Mouse (Mus musculus): ENCODE data around the gene Tmem119. TPM values are rescaled to one million over a fixed set of nuclear protein-coding genes. Genes with fewer than 3 reads are reported as not detected.
A peak's percentile ranks its signal among the peaks of the same experiment; 100 is the strongest.

Gene Tmem119
- polyA plus RNA-seq (2015; fragmentation: Nextera tagmentation; extraction: Ambion mirVana), result 4.9 and 5.1 TPM in 2 replicates

DNA sequence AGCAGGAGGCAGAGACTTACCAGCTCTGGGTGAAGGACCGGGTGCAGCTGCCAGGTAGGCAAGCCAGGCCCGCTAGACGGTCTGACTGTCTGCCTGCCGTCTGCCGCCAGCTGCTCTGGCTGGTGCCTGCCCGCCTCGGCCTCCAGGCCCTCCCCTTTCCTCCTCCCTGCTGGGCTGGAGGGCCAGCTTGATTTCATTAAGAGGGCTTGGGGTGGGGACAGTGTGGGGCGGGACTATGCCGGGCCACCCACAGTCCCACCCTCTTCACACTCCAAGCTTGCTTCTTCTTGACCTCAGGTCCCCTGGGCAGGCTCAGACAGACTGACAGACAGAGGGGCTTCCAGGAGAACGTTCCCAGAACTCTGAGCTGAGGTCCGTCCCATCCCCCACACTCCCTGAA, at the start of gene Tmem119:
Tmem119 (minus strand) TSS at position 237 of the 400 bp plus-strand sequence.
- Histone ChIP-seq H3K4me1 (peaks cover 7% of the 10 kb centered on the region), H3K9ac (replicated peaks) (no peak within 1 kb of the TSS), H3K27ac (replicated peaks) (no peak within 1 kb of the TSS), H3K4me2 (replicated peaks) (no peak within 1 kb of the TSS), H3K36me3 (no peaks in the 10 kb centered on the region), H3K4me3 (no peak within 1 kb of the TSS), H3K9me3 (no peaks in the 10 kb centered on the region), H3K27me3 (no peaks in the 10 kb centered on the region)
- WGBS, result 0% methylated on average over 11 of the region's 11 CpGs
- ATAC-seq (replicated peaks), result peak; percentile 78

DNA sequence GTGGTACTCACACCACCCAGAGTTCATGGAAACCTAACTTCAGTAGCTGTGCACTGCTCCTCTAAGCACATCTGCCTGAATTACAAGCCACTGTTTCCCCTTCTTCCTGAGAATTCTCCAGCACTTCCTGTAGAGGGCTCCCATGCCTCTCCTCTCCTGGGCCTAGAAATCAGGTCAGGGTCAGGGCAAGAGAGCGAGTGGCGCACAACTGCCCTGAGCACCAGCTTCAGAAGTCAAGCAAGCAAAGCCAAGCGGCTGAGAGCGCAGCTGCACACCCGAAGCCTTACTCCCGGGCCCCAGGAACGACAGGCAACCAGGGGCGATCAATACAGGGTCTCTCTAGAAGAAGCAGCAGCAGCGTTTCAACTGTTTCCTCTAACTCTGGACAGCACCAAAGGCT, 47.3 kb upstream of the Tmem119 start:
- H3K4me3 ChIP-seq, result no peak overlapping the region
- whole genome bisulfite sequencing, result 90% methylated on average over 9 of the region's 9 CpGs
- H3K36me3 ChIP-seq, result peaks cover 83% of the 10 kb centered on the region
- no peak overlapping the region for H3K4me2 ChIP-seq (replicated peaks)
- ATAC-seq (replicated peaks), result no peak
- H3K9ac ChIP-seq (replicated peaks), result no peak overlapping the region
- H3K9me3 ChIP-seq, result no peaks in the 10 kb centered on the region
- H3K27ac ChIP-seq (replicated peaks), result no peak overlapping the region
- no peaks in the 10 kb centered on the region for H3K4me1 ChIP-seq
- H3K27me3 ChIP-seq, result no peaks in the 10 kb centered on the region

DNA sequence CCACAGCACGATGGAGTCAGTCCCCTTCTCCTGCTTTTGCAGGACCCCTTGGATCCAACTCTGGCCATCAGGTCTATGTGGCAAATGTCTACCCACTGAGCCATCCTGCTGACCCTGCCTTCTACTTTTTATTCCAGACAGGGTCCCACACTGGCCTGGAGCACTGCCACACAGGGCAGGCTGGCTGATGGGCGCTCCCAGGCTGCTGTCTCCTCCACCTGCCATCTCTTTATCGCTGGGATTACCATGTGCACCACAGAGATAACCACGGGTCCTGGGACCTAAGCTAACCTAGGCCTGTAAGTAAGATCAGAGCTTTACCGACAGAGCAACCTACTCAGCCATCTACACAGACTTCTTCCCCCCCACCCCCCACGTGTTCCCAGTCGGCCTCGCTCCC, 46.3 kb upstream of the Tmem119 start:
- WGBS, result 96% methylated on average over 8 of the region's 8 CpGs
- Histone ChIP-seq H3K4me2 (replicated peaks) (no peak overlapping the region), H3K4me1 (no peaks in the 10 kb centered on the region), H3K27ac (replicated peaks) (no peak overlapping the region), H3K27me3 (no peaks in the 10 kb centered on the region), H3K9me3 (no peaks in the 10 kb centered on the region), H3K36me3 (peaks cover 87% of the 10 kb centered on the region), H3K9ac (replicated peaks) (no peak overlapping the region), H3K4me3 (no peak overlapping the region)
- ATAC-seq (replicated peaks), result no peak

DNA sequence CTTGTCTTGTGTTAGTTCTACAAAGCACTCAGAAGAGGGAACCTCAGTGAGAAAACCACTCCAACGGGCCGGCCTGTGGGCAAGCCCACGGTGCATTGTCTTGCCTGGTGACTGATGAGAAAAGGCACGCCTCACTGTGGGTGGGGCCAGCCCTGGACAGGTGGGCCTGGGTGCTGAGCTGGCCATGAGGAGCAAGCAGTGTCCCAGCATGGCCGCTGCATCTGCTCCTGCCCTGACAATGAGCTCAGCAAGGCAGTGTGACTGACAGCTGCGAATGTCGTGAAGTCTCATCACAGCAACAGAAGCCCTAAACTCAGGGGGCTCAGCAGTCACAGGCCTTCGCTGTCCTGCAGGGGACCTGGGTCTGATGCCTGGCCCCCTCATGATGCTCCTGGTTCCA, 45.3 kb upstream of the Tmem119 start:
- Histone ChIP-seq H3K27me3 (no peaks in the 10 kb centered on the region), H3K4me3 (no peak overlapping the region), H3K36me3 (peaks cover 77% of the 10 kb centered on the region), H3K9ac (replicated peaks) (no peak overlapping the region), H3K4me1 (no peaks in the 10 kb centered on the region), H3K4me2 (replicated peaks) (no peak overlapping the region), H3K9me3 (no peaks in the 10 kb centered on the region), H3K27ac (replicated peaks) (no peak overlapping the region)
- no peak for ATAC-seq (replicated peaks)
- WGBS, result 90% methylated on average over 8 of the region's 8 CpGs

GRCm38 (mm10) chr5:113844721-113845120, 44.4 kb upstream of the Tmem119 start:
- no peaks in the 10 kb centered on the region for H3K4me1 ChIP-seq
- 0 out of 2 replicates have a peak overlapping the region, but pooled peaks have one; percentile 22 for H3K27ac ChIP-seq (replicated peaks)
- H3K4me2 ChIP-seq (replicated peaks), result no peak overlapping the region
- H3K36me3 ChIP-seq, result peaks cover 69% of the 10 kb centered on the region
- H3K27me3 ChIP-seq, result no peaks in the 10 kb centered on the region
- no peaks in the 10 kb centered on the region for H3K9me3 ChIP-seq
- H3K4me3 ChIP-seq, result no peak overlapping the region
- ATAC-seq (replicated peaks), result no peak
- H3K9ac ChIP-seq (replicated peaks), result no peak overlapping the region
- 64% methylated on average over 7 of the region's 7 CpGs for WGBS

- peaks cover 64% of the 10 kb centered on the region for H3K36me3 ChIP-seq
- 86% methylated on average over 15 of the region's 15 CpGs for WGBS
- no peak overlapping the region for H3K4me2 ChIP-seq (replicated peaks)
Measured at GRCm38 (mm10) chr5:113844106-113844505, 43.8 kb upstream of the Tmem119 start.

DNA sequence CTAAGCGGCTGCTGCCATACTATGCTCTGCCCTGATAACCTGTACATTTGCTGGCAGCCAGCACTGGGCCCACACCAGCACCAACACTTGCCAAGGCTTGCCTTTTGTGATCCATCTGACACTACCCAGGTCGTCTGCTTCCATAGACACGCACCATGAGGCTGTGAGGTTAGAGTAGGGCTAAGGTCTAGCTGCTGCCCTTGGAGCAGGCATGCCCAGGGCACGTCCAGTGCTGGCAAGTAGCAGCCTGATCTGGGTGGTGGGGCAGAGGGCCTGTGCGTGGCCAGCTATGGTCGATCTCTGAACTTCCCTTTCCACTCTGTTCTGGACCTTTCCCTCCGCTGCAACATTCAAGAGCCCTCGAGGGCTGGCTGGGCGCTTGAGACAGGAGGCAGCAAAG, 42.6 kb upstream of the Tmem119 start:
- H3K9ac ChIP-seq (replicated peaks), result no peak overlapping the region
- H3K27me3 ChIP-seq, result no peaks in the 10 kb centered on the region
- WGBS, result 91% methylated on average over 9 of the region's 9 CpGs
- H3K4me1 ChIP-seq, result no peaks in the 10 kb centered on the region
- H3K27ac ChIP-seq (replicated peaks), result no peak overlapping the region
- peaks cover 56% of the 10 kb centered on the region for H3K36me3 ChIP-seq
- H3K9me3 ChIP-seq, result no peaks in the 10 kb centered on the region
- no peak overlapping the region for H3K4me2 ChIP-seq (replicated peaks)
- no peak for ATAC-seq (replicated peaks)
- H3K4me3 ChIP-seq, result no peak overlapping the region

More at GRCm38 (mm10) chr5:113844106-113844505, 43.8 kb upstream of the Tmem119 start:
- ATAC-seq (replicated peaks), result no peak
- H3K27ac ChIP-seq (replicated peaks), result 0 out of 2 replicates have a peak overlapping the region, but pooled peaks have one; percentile 40
- H3K27me3 ChIP-seq, result no peaks in the 10 kb centered on the region
- H3K9me3 ChIP-seq, result no peaks in the 10 kb centered on the region
- no peaks in the 10 kb centered on the region for H3K4me1 ChIP-seq
- no peak overlapping the region for H3K4me3 ChIP-seq
- no peak overlapping the region for H3K9ac ChIP-seq (replicated peaks)

DNA sequence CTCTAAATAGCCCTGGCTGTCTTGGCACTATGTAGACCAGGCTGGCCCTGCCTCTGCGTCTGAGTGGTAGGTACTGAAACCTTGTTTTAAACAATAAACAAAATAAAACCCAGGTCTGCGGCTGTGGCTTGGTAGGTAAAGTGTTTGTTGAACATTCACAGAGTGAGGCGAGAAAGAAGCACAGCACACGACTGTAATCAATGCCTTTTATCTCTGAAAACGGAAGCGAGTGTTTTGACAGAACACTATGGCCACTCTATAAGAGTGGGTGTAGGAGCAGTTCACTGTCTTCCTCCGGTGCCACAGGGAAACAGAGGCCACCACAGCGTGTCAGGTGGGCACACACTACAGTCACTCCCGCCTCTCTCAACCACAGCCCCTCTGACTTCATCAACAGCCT, 41.9 kb upstream of the Tmem119 start:
- Histone ChIP-seq H3K27ac (replicated peaks) (no peak overlapping the region), H3K4me1 (no peaks in the 10 kb centered on the region), H3K9me3 (no peaks in the 10 kb centered on the region), H3K4me2 (replicated peaks) (no peak overlapping the region), H3K4me3 (no peak overlapping the region), H3K27me3 (no peaks in the 10 kb centered on the region), H3K9ac (replicated peaks) (no peak overlapping the region), H3K36me3 (peaks cover 49% of the 10 kb centered on the region)
- ATAC-seq (replicated peaks), result no peak
- WGBS, result 93% methylated on average over 9 of the region's 9 CpGs

GRCm38 (mm10) chr5:113841243-113842225, 41.2 kb upstream of the Tmem119 start:
- H3K27ac ChIP-seq (replicated peaks), result no peak overlapping the region

GRCm38 (mm10) chr5:113840443-113840842, 40.1 kb upstream of the Tmem119 start:
- Histone ChIP-seq H3K9ac (replicated peaks) (no peak overlapping the region), H3K36me3 (peaks cover 32% of the 10 kb centered on the region), H3K27me3 (no peaks in the 10 kb centered on the region), H3K4me3 (no peak overlapping the region), H3K9me3 (no peaks in the 10 kb centered on the region), H3K4me1 (no peaks in the 10 kb centered on the region), H3K4me2 (replicated peaks) (no peak overlapping the region), H3K27ac (replicated peaks) (no peak overlapping the region)
- no peak for ATAC-seq (replicated peaks)
- WGBS, result 95% methylated on average over 4 of the region's 4 CpGs

More at GRCm38 (mm10) chr5:113841243-113842225, 41.2 kb upstream of the Tmem119 start:
- Histone ChIP-seq H3K36me3 (peaks cover 43% of the 10 kb centered on the region), H3K27me3 (no peaks in the 10 kb centered on the region), H3K9me3 (no peaks in the 10 kb centered on the region), H3K4me2 (replicated peaks) (no peak overlapping the region), H3K4me3 (no peak overlapping the region), H3K9ac (replicated peaks) (no peak overlapping the region), H3K4me1 (no peaks in the 10 kb centered on the region)
- 85% methylated on average over 23 of the region's 23 CpGs for WGBS
- ATAC-seq (replicated peaks), result no peak

DNA sequence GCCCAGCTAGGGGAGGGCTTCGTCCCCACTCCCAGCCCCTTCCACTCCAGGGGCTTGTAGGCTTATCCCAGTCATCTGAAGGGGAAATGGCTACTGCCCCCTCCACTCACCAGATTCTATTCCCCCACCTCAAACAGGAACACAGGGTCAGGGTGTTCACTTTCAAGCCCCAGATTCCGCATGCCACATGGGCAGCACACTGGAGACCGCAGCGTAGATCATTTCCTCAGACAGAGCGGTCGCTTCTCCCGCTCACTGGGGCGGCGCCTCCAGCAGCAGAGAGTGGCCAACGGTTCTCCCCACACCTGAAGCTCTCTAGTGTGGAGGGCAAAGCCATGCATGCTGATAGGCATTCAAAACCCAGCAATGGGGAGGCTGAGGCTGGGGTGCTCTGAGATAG, 36.6 kb upstream of the Tmem119 start:
- Histone ChIP-seq H3K9me3 (no peaks in the 10 kb centered on the region), H3K4me2 (replicated peaks) (no peak overlapping the region), H3K4me1 (0 out of 2 replicates have a peak, but pooled peaks cover 5% of the 10 kb centered on the region), H3K36me3 (no peaks in the 10 kb centered on the region; the same call in 1 of the 2 replicates), H3K9ac (replicated peaks) (no peak overlapping the region), H3K27ac (replicated peaks) (no peak overlapping the region), H3K27me3 (no peaks in the 10 kb centered on the region), H3K4me3 (no peak overlapping the region)
- no peak for ATAC-seq (replicated peaks)
- 88% methylated on average over 10 of the region's 10 CpGs for WGBS

DNA sequence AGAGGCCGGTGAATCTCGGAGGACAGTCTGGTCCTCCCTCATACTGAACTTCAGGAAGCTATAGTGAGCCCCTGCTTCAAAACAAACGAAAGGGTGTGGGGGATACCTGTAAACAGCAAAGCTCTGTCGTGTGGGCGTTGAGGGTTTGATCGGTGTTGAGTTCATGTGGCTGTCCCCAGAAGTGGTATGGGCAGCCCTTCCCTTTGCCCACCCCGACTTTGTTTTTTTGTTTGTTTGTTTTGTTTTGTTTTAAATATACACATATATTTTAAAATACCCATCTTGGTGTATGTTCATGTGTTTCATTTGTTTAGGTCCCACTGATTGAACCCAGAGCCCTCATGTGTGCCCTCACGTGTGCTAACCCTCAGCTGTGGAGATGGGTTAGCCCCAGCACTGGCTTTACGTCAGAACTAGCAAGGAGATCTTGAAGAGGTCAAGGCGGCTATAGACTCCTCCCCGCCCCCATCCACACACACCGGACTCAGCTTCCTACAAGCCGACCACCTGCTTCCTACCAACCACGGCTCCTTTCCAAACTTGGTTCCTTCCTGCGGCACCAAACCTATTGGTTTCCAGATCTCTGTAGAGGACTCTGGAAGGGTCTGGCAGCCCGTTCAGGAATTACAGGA, 33.1 kb upstream of the Tmem119 start:
- Histone ChIP-seq H3K4me3 (no peak overlapping the region), H3K36me3 (no peaks in the 10 kb centered on the region), H3K27me3 (no peaks in the 10 kb centered on the region), H3K4me2 (replicated peaks) (no peak overlapping the region), H3K27ac (replicated peaks) (no peak overlapping the region), H3K4me1 (0 out of 2 replicates have a peak, but pooled peaks cover 5% of the 10 kb centered on the region), H3K9me3 (no peaks in the 10 kb centered on the region), H3K9ac (replicated peaks) (no peak overlapping the region)
- 76% methylated on average over 16 of the region's 16 CpGs for WGBS
- ATAC-seq (replicated peaks), result no peak

All from forebrain, embryonic 15.5 days (tissue).